ENCODE assay signal across 25 mouse cellular contexts in the genomic region with DNA sequence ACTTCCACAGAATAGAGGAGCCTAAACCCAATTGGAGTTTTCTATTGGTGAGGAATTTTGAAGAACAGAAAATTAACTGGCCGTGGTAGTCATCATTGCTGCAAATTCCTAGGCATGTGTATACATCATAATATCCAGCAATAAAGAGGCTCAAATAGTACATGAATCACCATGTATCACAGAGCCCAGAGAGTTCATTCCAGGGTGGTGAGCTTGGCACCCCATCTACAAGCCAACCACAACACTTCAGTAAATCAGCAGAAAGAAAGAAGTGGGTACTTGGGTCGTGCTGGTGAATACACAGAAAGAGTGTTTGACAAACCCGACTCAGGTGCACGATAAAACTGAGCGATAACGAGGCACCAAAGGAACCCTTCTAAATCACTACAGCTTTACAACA.
A peak's percentile ranks its signal among the peaks of the same experiment; 100 is the strongest.
DNase-seq lines count a peak whose midpoint lies in the region; ATAC-seq lines count a peak whose summit lies in the region.
"Had no signal": no experiment of that assay in that cellular context is flagged by ENCODE, and none has a peak within 500 bp of the region (broad histone marks: within the 10 kb centered on the region; RNA-seq: fewer than 3 reads in every experiment).

No protein-coding gene starts in this region.

- no peaks in the 10 kb centered on the region for H3K9me3 ChIP-seq in lung, embryonic 16.5 days (ENCODE audit: control insufficient read depth, low read length)
- H3K9me3 ChIP-seq: heart, embryonic 15.5 days; hindbrain, embryonic 10.5 days; hindbrain, embryonic 13.5 days had no signal

- no peak overlapping the region for H3K27ac ChIP-seq in lung, embryonic 16.5 days (ENCODE audit: low read length)
- H3K27ac ChIP-seq: heart, embryonic 15.5 days; hindbrain, embryonic 10.5 days; hindbrain, embryonic 13.5 days; hindbrain, postnatal 0 days had no signal

- DNase-seq in lung, postnatal 14 days: no peak
- DNase-seq in 3134 (ENCODE audit: extremely low read depth, insufficient read length, low spot score) (peak; percentile 9), 3T3-L1 (ENCODE audit: low read depth, low spot score) (peak; percentile 48), NIH3T3 (ENCODE audit: low read depth) (peak; percentile 22)
- DNase-seq in left cerebral cortex, postnatal 14 days (ENCODE audit: low spot score in 2 of 2): no peak
- DNase-seq: adrenal gland, postnatal 10 days; adrenal gland, postnatal 36 days; B cell, adult 2 months; cerebellum, adult 18-20 months; cerebellum, adult 9-10 months; gastrocnemius, postnatal 25 days; heart, postnatal 10 days; heart, postnatal 36 days had no signal

- no peaks in the 10 kb centered on the region for H3K27me3 ChIP-seq in lung, embryonic 16.5 days (ENCODE audit: control insufficient read depth, insufficient read depth, low read depth, low read length)
- H3K27me3 ChIP-seq: heart, embryonic 15.5 days; hindbrain, embryonic 13.5 days; Patski had no signal

- intact Hi-C loops in left cerebral cortex, postnatal 14 days (cut with DNase I): no loop called here

- peak; percentile 69 for ATAC-seq in lung, embryonic 16.5 days (ENCODE audit: low read depth)
- no peak for ATAC-seq in granulocyte monocyte progenitor cell, adult 5-6 weeks (replicated peaks; ENCODE audit: poor library complexity, severe bottlenecking)
- ATAC-seq: CD4-positive, CD25-positive, alpha-beta regulatory T cell, adult 4 months; forebrain, embryonic 14.5 days; hindbrain, postnatal 0 days; inflammation-experienced regulatory T-cells, adult 6 months; intestine, embryonic 16.5 days; Patski had no signal

- WGBS in lung, embryonic 16.5 days: 71% methylated on average over 6 of the region's 6 CpGs

- no peak overlapping the region for H3K4me2 ChIP-seq in lung, embryonic 16.5 days (ENCODE audit: low read depth, low read length)
- H3K4me2 ChIP-seq: heart, embryonic 11.5 days; heart, embryonic 15.5 days; hindbrain, embryonic 13.5 days had no signal

- H3K36me3 ChIP-seq in lung, embryonic 16.5 days (ENCODE audit: control insufficient read depth, insufficient read depth, low read length): no peaks in the 10 kb centered on the region
- H3K36me3 ChIP-seq: heart, embryonic 15.5 days; hindbrain, embryonic 10.5 days; hindbrain, embryonic 13.5 days had no signal

- no peak overlapping the region for H3K4me3 ChIP-seq in lung, embryonic 16.5 days (ENCODE audit: low read length)
- H3K4me3 ChIP-seq: heart, embryonic 15.5 days; hindbrain, embryonic 10.5 days; hindbrain, embryonic 13.5 days had no signal

- H3K4me1 ChIP-seq in lung, embryonic 16.5 days (replicated peaks; ENCODE audit: control insufficient read depth, insufficient read depth, low read length): no peaks in the 10 kb centered on the region
- H3K4me1 ChIP-seq: heart, embryonic 15.5 days; hindbrain, embryonic 13.5 days had no signal

- H3K9ac ChIP-seq in lung, embryonic 16.5 days (ENCODE audit: low read length): no peak overlapping the region
- H3K9ac ChIP-seq: heart, embryonic 15.5 days; hindbrain, embryonic 13.5 days had no signal

Comparison
In these comparisons a context has a peak if more than half of its experiments do, and no peak if none do; other contexts are left out.
1. DNase-seq: peak in 3134 (single experiment), 3T3-L1 (single experiment) and NIH3T3 (single experiment); none in lung, postnatal 14 days (single experiment) and left cerebral cortex, postnatal 14 days (0 of 2).